Mouse (Mus musculus): ENCODE data around the gene A4galt.

- no peak for TF ChIP-seq CTCF (conservative IDR thresholded peaks at IDR 0.05; ENCODE audit: low read length)
- no peak for TF ChIP-seq NANOG (IDR thresholded peaks at IDR 0.05; ENCODE audit: borderline replicate concordance, low read length)
- TF ChIP-seq POU5F1 (IDR thresholded peaks at IDR 0.05; ENCODE audit: borderline replicate concordance, low read length): no peak
These were observed 11.8 kb upstream of the A4galt start for GRCm38 (mm10) chr15:83263405-83263804.

All from E14TG2a.4 (cell line).